Mouse (Mus musculus): ENCODE measurements around the gene Dnaja3. TPM values are rescaled to one million over a fixed set of nuclear protein-coding genes. Genes with fewer than 3 reads are reported as not detected.

Dnaja3 gene
- polyA plus RNA-seq, 2 experiments from 2014 or later, result 24.4 to 29.0 TPM

DNA sequence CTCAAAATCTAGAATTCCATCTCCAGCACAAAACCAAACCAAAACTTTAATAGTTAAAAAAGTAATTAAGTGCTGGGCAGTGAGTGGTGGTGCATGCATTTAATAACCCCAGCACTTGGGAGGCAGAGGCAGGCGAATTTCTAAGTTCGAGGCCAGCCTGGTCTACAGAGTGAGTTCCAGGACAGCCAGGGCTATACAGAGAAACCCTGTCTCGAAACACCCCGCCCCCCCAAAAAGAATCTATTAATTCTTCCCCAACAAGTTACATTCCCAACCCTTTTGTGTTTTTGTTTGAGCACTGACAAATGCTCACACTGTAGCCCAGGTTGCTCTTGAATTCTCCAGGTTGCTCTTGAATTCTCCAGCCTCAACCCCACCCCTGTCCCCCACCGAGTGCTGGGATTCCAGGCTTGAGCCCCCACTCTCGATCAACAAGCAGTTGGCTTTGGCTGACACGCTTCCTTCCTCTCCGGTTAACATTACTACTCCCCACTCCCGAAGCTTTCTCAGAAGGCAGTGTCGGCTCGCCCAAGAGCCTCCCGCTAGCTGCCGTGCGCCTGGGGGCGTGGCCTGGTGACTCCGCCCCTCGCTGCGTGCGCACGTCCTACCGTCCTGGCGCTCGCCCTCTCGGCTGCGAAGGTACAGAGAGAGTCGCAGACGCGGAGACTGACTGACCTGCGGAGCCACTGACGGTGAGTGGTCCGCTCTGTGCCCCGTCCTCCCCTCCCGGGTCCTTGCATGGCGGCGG, 86.2 kb downstream of the Dnaja3 start, which contains the start of gene Hmox2:
TSS of gene Hmox2 (plus strand) at position 582 of the 748 bp plus-strand sequence.
- ATAC-seq, result peak; percentile 91

- ATAC-seq, result peak; percentile 73
These were observed 86.8 kb downstream of the Dnaja3 start for GRCm38 (mm10) chr16:4726528-4727128.

DNA sequence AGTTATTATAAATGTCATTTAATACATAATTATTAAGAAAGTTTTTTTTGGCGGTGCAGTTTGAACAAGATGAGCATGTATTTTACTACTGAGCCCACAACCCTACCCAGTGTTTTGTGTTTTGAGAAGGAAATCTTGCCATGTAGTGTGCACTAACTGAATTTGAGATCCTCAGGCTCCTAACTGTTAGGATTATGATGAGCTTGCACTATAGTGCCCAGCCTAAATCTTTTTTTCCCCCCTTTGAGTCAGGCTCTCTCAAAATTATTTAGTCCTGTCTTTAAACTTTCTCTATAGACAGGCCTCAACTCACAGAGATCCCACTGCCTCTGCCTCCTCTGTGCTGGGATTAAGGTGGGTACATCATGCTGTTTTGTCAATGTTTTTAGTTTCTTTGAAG, 87.7 kb downstream of the Dnaja3 start:
- no peak for ATAC-seq

GRCm38 (mm10) chr16:4727963-4728362, 88.2 kb downstream of the Dnaja3 start:
- ATAC-seq, result no peak

DNA sequence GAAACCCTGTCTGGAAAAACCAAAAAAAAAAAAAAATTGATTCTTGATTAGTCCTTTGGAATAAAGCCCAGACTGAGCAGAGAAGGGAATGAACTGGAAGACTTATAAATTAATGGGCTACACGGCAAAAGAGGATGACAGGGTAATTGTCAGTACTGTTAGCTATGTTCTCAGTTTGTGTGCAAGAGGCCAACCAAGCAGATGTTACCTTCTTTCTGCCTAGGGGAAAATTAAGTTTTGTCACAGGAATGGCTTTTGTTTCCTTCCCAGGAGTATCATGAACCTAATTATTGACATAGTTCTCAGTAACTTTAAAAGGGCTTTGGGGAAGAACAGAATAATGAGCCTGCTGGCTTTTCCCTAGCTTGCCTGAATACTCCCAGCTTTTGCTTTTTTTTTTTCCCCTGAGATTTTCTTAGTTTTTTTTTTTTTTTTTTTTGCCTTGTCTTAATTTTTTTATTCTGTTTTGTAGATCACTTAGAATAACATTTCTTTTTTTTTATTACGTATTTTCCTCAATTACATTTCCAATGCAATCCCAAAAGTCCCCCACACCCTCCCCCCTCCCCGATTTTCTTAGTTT, 91.1 kb downstream of the Dnaja3 start:
- no peak for ATAC-seq

DNA sequence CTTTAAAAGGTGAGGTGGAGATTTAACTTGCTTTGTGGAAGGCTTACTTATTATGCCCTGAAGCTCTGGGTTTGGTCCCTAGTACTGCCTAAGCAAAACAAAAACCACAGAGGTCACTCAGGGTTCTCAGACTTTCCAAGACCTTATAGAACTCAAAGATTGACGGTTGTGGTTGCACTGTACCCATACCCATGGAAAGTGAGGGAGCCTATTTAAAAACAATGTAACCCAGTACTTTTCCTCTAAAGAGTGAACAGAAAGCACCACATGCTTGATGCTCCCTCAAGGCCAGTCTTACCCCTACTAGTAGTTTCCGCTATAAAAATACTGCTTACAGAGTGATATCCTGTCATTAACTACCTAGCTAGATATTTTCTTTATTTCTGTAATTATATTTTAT, 96.5 kb downstream of the Dnaja3 start:
- ATAC-seq, result peak; percentile 77

GRCm38 (mm10) chr16:4739994-4740393, 100.2 kb downstream of the Dnaja3 start:
- no peak for ATAC-seq

GRCm38 (mm10) chr16:4742186-4742585, 102.4 kb downstream of the Dnaja3 start:
- no peak for ATAC-seq

GRCm38 (mm10) chr16:4752155-4752554, 112.4 kb downstream of the Dnaja3 start:
- ATAC-seq, result no peak

DNA sequence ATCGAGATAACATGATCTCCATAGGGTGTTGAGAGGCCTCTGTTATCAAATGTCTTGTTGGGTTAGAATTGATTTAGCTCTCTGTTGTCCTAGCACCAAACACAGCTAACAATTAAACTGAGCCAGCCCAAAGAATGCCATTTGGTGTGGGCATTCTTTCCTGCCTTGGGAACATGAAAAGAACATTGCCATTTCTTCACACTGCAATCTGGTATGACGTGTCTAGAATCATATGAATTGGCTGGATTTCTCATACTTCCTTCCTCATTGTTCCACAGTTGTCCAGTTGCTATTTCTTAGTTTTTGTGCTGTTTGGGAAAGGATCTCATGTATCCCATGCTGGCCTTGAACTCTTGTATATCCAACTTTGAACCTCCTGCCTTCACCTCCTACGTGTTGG, 114.3 kb downstream of the Dnaja3 start:
- no peak for ATAC-seq

- peak; percentile 74 for ATAC-seq
These were observed 117.0 kb downstream of the Dnaja3 start for GRCm38 (mm10) chr16:4756660-4757335.

Other genes with a start within 250 kb of the Dnaja3 start
- gene Adcy9, start 219.5 kb upstream of the Dnaja3 start, polyA plus RNA-seq (2017; shearing (Covaris generic)), result under 1 TPM; 0.52 to 0.70 TPM
- under 1 TPM; 0.42 to 0.97 TPM for gene Srl, start 98.2 kb upstream of the Dnaja3 start, polyA plus RNA-seq (2017; shearing (Covaris generic))
- 1 to 10 TPM; 6.5 to 7.3 TPM for gene Tfap4, start 80.1 kb upstream of the Dnaja3 start, polyA plus RNA-seq (2017; shearing (Covaris generic))
- gene Glis2, start 45.3 kb upstream of the Dnaja3 start, polyA plus RNA-seq (2017; shearing (Covaris generic)), result under 1 TPM in 1 of 2 experiments, not detected in 1; 0.73 TPM
- gene Pam16, start 15.0 kb upstream of the Dnaja3 start, polyA plus RNA-seq (2017; shearing (Covaris generic)), result 10 to 100 TPM; 35.7 TPM
- 1 to 10 TPM; 2.2 to 2.9 TPM for gene Vasn, start within 50 bp of the Dnaja3 start, polyA plus RNA-seq (2017; shearing (Covaris generic))
- 100 to 1,000 TPM; 102 to 174 TPM for gene Coro7, start 39.8 kb downstream of the Dnaja3 start, polyA plus RNA-seq (2017; shearing (Covaris generic))
- 10 to 100 TPM in 1 of 2 experiments, 1 to 10 TPM in 1; 7.4 to 10.3 TPM for gene Nmral1, start 79.4 kb downstream of the Dnaja3 start, polyA plus RNA-seq (2017; shearing (Covaris generic))
- 100 to 1,000 TPM; 114 to 119 TPM for gene Hmox2, start 86.4 kb downstream of the Dnaja3 start, polyA plus RNA-seq (2017; shearing (Covaris generic))
- gene Cdip1, start 150.3 kb downstream of the Dnaja3 start, polyA plus RNA-seq (2017; shearing (Covaris generic)), result 10 to 100 TPM; 32.8 to 56.2 TPM
- gene 4930562C15Rik, start 195.4 kb downstream of the Dnaja3 start, polyA plus RNA-seq (2017; shearing (Covaris generic)), result 1 to 10 TPM in 1 of 2 experiments, under 1 TPM in 1; 0.68 to 1.3 TPM
- 10 to 100 TPM; 19.3 to 21.6 TPM for gene Ubald1, start 240.3 kb downstream of the Dnaja3 start, polyA plus RNA-seq (2017; shearing (Covaris generic))
- gene Mgrn1, start 246.3 kb downstream of the Dnaja3 start, polyA plus RNA-seq (2017; shearing (Covaris generic)), result 10 to 100 TPM; 35.2 to 58.5 TPM